16 mouse cellular contexts compared by ENCODE assay signal in the genomic region with DNA sequence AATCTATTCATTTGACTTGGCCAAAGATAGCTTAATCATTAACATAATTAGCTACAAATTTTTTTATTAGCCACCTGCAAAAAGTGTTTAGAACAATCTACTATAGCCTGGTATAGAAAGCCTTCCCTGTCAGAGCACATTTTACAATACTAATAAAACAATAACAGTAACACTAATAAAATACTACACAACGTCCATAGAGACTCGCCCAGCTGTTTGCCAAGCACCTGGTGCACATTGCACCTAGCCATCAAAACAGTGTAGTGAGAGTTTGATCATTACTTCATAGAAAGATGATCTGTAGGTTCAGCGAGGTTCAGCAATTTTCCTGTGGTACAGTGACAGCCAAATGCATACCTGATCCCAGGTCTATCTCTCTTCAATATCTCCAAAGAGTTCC.
"Had no signal": no experiment of that assay in that cellular context is flagged by ENCODE, and none has a peak within 500 bp of the region (broad histone marks: within the 10 kb centered on the region; RNA-seq: fewer than 3 reads in every experiment).

No protein-coding gene starts in this region.

- H3K36me3 ChIP-seq: neural tube, embryonic 13.5 days; neural tube, embryonic 15.5 days; stomach, embryonic 15.5 days had no signal

- H3K4me2 ChIP-seq: neural tube, embryonic 13.5 days; neural tube, embryonic 15.5 days; stomach, embryonic 15.5 days had no signal

- DNase-seq: retina, postnatal 1 day; right cerebral cortex, adult 18-20 months; right cerebral cortex, postnatal 14 days; right cerebral cortex, postnatal 25 days; right cerebral cortex, postnatal 4 days; spleen, adult 18-20 months; thymus, adult 18-20 months; thymus, adult 2 months; thymus, postnatal 14 days; thymus, postnatal 25 days; thymus, postnatal 36 days; thymus, postnatal 4 days had no signal

- H3K4me1 ChIP-seq: neural tube, embryonic 13.5 days; neural tube, embryonic 15.5 days; stomach, embryonic 15.5 days had no signal

- H3K4me3 ChIP-seq: neural tube, embryonic 13.5 days; neural tube, embryonic 15.5 days; stomach, embryonic 15.5 days had no signal

- H3K27ac ChIP-seq: neural tube, embryonic 13.5 days; neural tube, embryonic 15.5 days; stomach, embryonic 15.5 days; stomach, postnatal 0 days had no signal

- H3K9me3 ChIP-seq: neural tube, embryonic 13.5 days; neural tube, embryonic 15.5 days; stomach, embryonic 15.5 days had no signal

- H3K27me3 ChIP-seq: neural tube, embryonic 13.5 days; neural tube, embryonic 15.5 days; stomach, embryonic 15.5 days had no signal

- H3K9ac ChIP-seq: neural tube, embryonic 13.5 days; neural tube, embryonic 15.5 days; stomach, embryonic 15.5 days had no signal
